Comparison of ENCODE assay signal across 22 mouse cellular contexts in the genomic region with DNA sequence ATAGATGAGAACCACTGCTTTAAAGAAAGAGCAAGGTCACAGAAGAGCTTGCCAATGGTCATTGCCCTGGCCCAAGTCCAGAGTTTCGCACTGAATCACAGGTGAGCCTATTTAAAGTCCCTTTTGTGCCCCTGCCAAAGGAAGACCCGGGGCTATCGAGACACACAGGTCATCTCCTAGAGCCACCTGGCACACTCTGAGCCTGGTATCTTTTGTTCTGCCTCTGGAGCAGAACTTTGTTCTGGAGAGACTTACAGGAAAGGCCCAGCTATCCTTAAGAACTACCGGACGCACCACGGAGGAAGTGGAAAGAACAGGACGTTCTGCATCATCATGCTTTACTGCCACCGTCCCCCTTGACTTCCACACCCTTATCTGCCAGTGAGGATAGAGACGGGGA. TPM values are rescaled to one million over a fixed set of nuclear protein-coding genes. Genes with fewer than 3 reads are reported as not detected.
DNase-seq lines count a peak whose midpoint lies in the region; ATAC-seq and TF ChIP-seq lines count a peak whose summit lies in the region.
"Had no signal": no experiment of that assay in that cellular context is flagged by ENCODE, and none has a peak within 500 bp of the region (broad histone marks: within the 10 kb centered on the region; RNA-seq: fewer than 3 reads in every experiment).

No protein-coding gene starts in this region.

- no peaks in the 10 kb centered on the region for H3K9me3 ChIP-seq in heart, embryonic 11.5 days (replicated peaks; ENCODE audit: control insufficient read depth, low read length)
- H3K9me3 ChIP-seq in liver, embryonic 12.5 days (replicated peaks), result no peaks in the 10 kb centered on the region
- H3K9me3 ChIP-seq: G1E; heart, embryonic 10.5 days; hindbrain, embryonic 15.5 days; kidney, embryonic 15.5 days; limb, embryonic 15.5 days had no signal

- no peak overlapping the region for H3K4me2 ChIP-seq in heart, embryonic 11.5 days
- no peak overlapping the region for H3K4me2 ChIP-seq in liver, embryonic 12.5 days
- H3K4me2 ChIP-seq: hindbrain, embryonic 15.5 days; kidney, embryonic 15.5 days; limb, embryonic 15.5 days had no signal

- ATAC-seq in heart, embryonic 11.5 days (replicated peaks; ENCODE audit: insufficient number of reproducible peaks, low FRiP score, low TSS enrichment), result no peak
- ATAC-seq in liver, embryonic 12.5 days, result no peak
- ATAC-seq: forebrain, embryonic 16.5 days had no signal

- DNase-seq in heart, adult 8-10 months (ENCODE audit: low spot score), result peak; percentile 53
- DNase-seq in liver, adult 2 months (ENCODE audit: extremely low read depth, low read depth, low spot score), result peak; percentile 91
- peak; percentile 42 for DNase-seq in adrenal gland, postnatal 10 days
- no peak for DNase-seq in thymus, postnatal 4 days
- DNase-seq: cerebellum, adult 11-12 months; midbrain, embryonic 14.5 days; thymus, postnatal 36 days had no signal

- peaks cover 10% of the 10 kb centered on the region for H3K36me3 ChIP-seq in heart, embryonic 11.5 days (ENCODE audit: control insufficient read depth, insufficient read depth, low read length)
- H3K36me3 ChIP-seq in liver, adult 2 months (ENCODE audit: control insufficient read depth, insufficient read depth, low read length), result peaks cover 34% of the 10 kb centered on the region
- H3K36me3 ChIP-seq in liver, embryonic 12.5 days, result peaks cover 33% of the 10 kb centered on the region
- H3K36me3 ChIP-seq: G1E had no signal

- H3K27ac ChIP-seq in heart, embryonic 11.5 days (ENCODE audit: low read depth, low read length), result no peak overlapping the region
- H3K27ac ChIP-seq in liver, adult 2 months (replicated peaks; ENCODE audit: insufficient read depth, low read depth, low read length), result peak overlapping the region; percentile 14; the same call in 1 of the 2 replicates
- H3K27ac ChIP-seq in liver, embryonic 12.5 days, result no peak overlapping the region
- 0 out of 2 replicates have a peak overlapping the region, but pooled peaks have one; percentile 10 for H3K27ac ChIP-seq in brown adipose tissue, adult 24 weeks (replicated peaks; ENCODE audit: low read depth, low read length)
- H3K27ac ChIP-seq: heart, embryonic 10.5 days; hindbrain, embryonic 15.5 days; kidney, embryonic 15.5 days; limb, embryonic 15.5 days; macrophage had no signal

- no peak overlapping the region for H3K9ac ChIP-seq in heart, embryonic 11.5 days (ENCODE audit: low read depth, low read length)
- H3K9ac ChIP-seq in liver, adult 2 months (ENCODE audit: low read depth, low read length), result no peak overlapping the region
- no peak overlapping the region for H3K9ac ChIP-seq in liver, embryonic 12.5 days
- H3K9ac ChIP-seq: hindbrain, embryonic 15.5 days; kidney, embryonic 15.5 days; limb, embryonic 15.5 days had no signal

- TF ChIP-seq CTCF in liver, adult 2 months (IDR thresholded peaks at IDR 0.05; ENCODE audit: low read depth, low read length), result no peak

- no peak for TF ChIP-seq POLR2A in liver, adult 2 months (IDR thresholded peaks at IDR 0.05; ENCODE audit: extremely low read depth, insufficient read depth, low read length)

- H3K4me3 ChIP-seq in heart, embryonic 11.5 days (ENCODE audit: low read depth, low read length), result no peak overlapping the region
- no peak overlapping the region for H3K4me3 ChIP-seq in liver, adult 2 months (ENCODE audit: insufficient read depth, low read depth, low read length)
- H3K4me3 ChIP-seq in liver, embryonic 12.5 days, result no peak overlapping the region
- no peak overlapping the region for H3K4me3 ChIP-seq in brown adipose tissue, adult 24 weeks (ENCODE audit: insufficient read depth, low read depth, low read length)
- H3K4me3 ChIP-seq: heart, embryonic 10.5 days; hindbrain, embryonic 15.5 days; kidney, embryonic 15.5 days; limb, embryonic 15.5 days had no signal

- peaks cover 13% of the 10 kb centered on the region; the same call in 1 of the 2 replicates for H3K4me1 ChIP-seq in heart, embryonic 11.5 days (ENCODE audit: control insufficient read depth, insufficient read depth, low read length)
- H3K4me1 ChIP-seq in liver, adult 2 months (ENCODE audit: control insufficient read depth, insufficient read depth, low read length), result peaks cover 39% of the 10 kb centered on the region
- H3K4me1 ChIP-seq in liver, embryonic 12.5 days, result peaks cover 35% of the 10 kb centered on the region
- H3K4me1 ChIP-seq in brown adipose tissue, adult 24 weeks (ENCODE audit: control insufficient read depth, insufficient read depth, insufficient read length, low read length), result peaks cover 9% of the 10 kb centered on the region

- no peaks in the 10 kb centered on the region for H3K27me3 ChIP-seq in heart, embryonic 11.5 days (ENCODE audit: control insufficient read depth, insufficient read depth, low read length)
- no peaks in the 10 kb centered on the region for H3K27me3 ChIP-seq in liver, adult 2 months (ENCODE audit: control insufficient read depth, insufficient read depth, low read length)
- H3K27me3 ChIP-seq in liver, embryonic 12.5 days (replicated peaks), result no peaks in the 10 kb centered on the region
- H3K27me3 ChIP-seq: hindbrain, embryonic 15.5 days; kidney, embryonic 15.5 days; limb, embryonic 15.5 days had no signal

- H3K79me2 ChIP-seq in liver, adult 2 months (ENCODE audit: control insufficient read depth, insufficient read depth, low read length), result peaks cover 39% of the 10 kb centered on the region; the same call in 1 of the 2 replicates

- 74% methylated on average over 9 of the region's 9 CpGs for WGBS in heart, embryonic 11.5 days (ENCODE audit: insufficient replicate concordance)
- WGBS in liver, adult 2 months, result 11% methylated on average over 9 of the region's 9 CpGs
- WGBS in liver, embryonic 12.5 days (ENCODE audit: insufficient replicate concordance), result 51% methylated on average over 9 of the region's 9 CpGs

RNA-seq across cellular contexts. Expression of a gene that starts 7.1 kb away (rescaled TPM):
- 10 to 100 TPM; 31.0 to 36.3 (median 34.5) TPM for total RNA-seq in heart, adult 8-10 months (2022)
- 10.7 and 12.1 TPM in 2 replicates for polyA plus RNA-seq in heart, embryonic 11.5 days (2014; fragmentation: Nextera tagmentation; extraction: Ambion mirVana)
- total RNA-seq in liver, adult 2 months (2014; rRNA removed), result 221 and 249 TPM in 2 replicates
- 475 and 543 TPM in 2 replicates for polyA plus RNA-seq in liver, adult 2 months (2012; rRNA removed)
- 26.1 and 26.2 TPM in 2 replicates for polyA plus RNA-seq in liver, embryonic 12.5 days (2016; fragmentation: Nextera tagmentation; extraction: Ambion mirVana)
- total RNA-seq in adrenal gland, postnatal 10 days (2021), result 10 to 100 TPM; 54.5 to 79.0 TPM
- polyA plus RNA-seq in brown adipose tissue, adult 24 weeks (2012; ENCODE audit: insufficient read depth, insufficient read length, missing spikeins), result 8.3 and 9.9 TPM in 2 replicates

RNA-seq across cellular contexts. Expression of a gene that starts 54.1 kb away (rescaled TPM):
- not detected for total RNA-seq in heart, adult 8-10 months (2022)
- polyA plus RNA-seq in heart, embryonic 11.5 days (2014; fragmentation: Nextera tagmentation; extraction: Ambion mirVana), result not detected in 2 replicates
- total RNA-seq in liver, adult 2 months (2014; rRNA removed), result not detected in 2 replicates
- polyA plus RNA-seq in liver, adult 2 months (2012; rRNA removed), result not detected in 2 replicates
- not detected in 2 replicates for polyA plus RNA-seq in liver, embryonic 12.5 days (2016; fragmentation: Nextera tagmentation; extraction: Ambion mirVana)
- not detected for total RNA-seq in adrenal gland, postnatal 10 days (2021)
- polyA plus RNA-seq in brown adipose tissue, adult 24 weeks (2012; ENCODE audit: insufficient read depth, insufficient read length, missing spikeins), result not detected in 2 replicates
- total RNA-seq: gastrocnemius, adult 18-20 months; layer of hippocampus, postnatal 10 days; left cerebral cortex, postnatal 14 days had no signal
- polyA plus RNA-seq: forebrain, embryonic 16.5 days; G1E; heart, embryonic 10.5 days; kidney, embryonic 15.5 days; macrophage; spleen, adult 2 months; stomach, embryonic 16.5 days had no signal

Comparison
In these comparisons a context has a peak if more than half of its experiments do, and no peak if none do; other contexts are left out.
1. H3K27ac ChIP-seq: peak in liver, adult 2 months (single experiment) and brown adipose tissue, adult 24 weeks (single experiment); none in heart, embryonic 11.5 days (single experiment) and liver, embryonic 12.5 days (single experiment).
2. RNA of a gene that starts 7.1 kb away (polyA plus RNA-seq): 475 to 543 TPM in liver, adult 2 months; 26.1 to 26.2 TPM in liver, embryonic 12.5 days, 10.7 to 12.1 TPM in heart, embryonic 11.5 days and 8.3 to 9.9 TPM in brown adipose tissue, adult 24 weeks; every median in the first group is over 10 times any median in the second.